Mouse (Mus musculus) intestine, postnatal 0 days (tissue): ENCODE measurements around the gene Bcan. TPM values are rescaled to one million over a fixed set of nuclear protein-coding genes. Genes with fewer than 3 reads are reported as not detected.
A peak's percentile ranks its signal among the peaks of the same experiment; 100 is the strongest.

ENCODE experiments used
- ATAC-seq: fragments of 200-750 bp; cut with Nextera tagmentation; 2 replicates; pipeline ENCODE4 v1.8.0; 2017; ENCODE audit warnings: mild to moderate bottlenecking, moderate TSS enrichment, moderate library complexity
- H3K27ac ChIP-seq: fragments of 300-500 bp; sonication (generic); 2 replicates; pipeline ENCODE4 v1.5.1; 2014; ENCODE audit warnings: mild to moderate bottlenecking, low read depth, low read length, moderate library complexity
- H3K27me3 ChIP-seq: fragments of 300-500 bp; sonication (generic); replicated peaks from 2 replicates; pipeline ENCODE4 v1.6.1; 2014; ENCODE audit warnings: low read length, mixed read lengths; ENCODE audit not compliant: control insufficient read depth, insufficient read depth
- H3K36me3 ChIP-seq: fragments of 300-500 bp; sonication (generic); 2 replicates; pipeline ENCODE4 v1.6.1; 2014; ENCODE audit warnings: mild to moderate bottlenecking, moderate library complexity; ENCODE audit not compliant: control insufficient read depth, insufficient read depth
- H3K4me1 ChIP-seq: fragments of 300-500 bp; sonication (generic); replicated peaks from 2 replicates; pipeline ENCODE4 v1.6.1; 2014; ENCODE audit warnings: antibody characterized with exemption, low read length, mixed read lengths; ENCODE audit not compliant: control insufficient read depth, insufficient read depth
- H3K4me2 ChIP-seq: fragments of 300-500 bp; sonication (generic); replicated peaks from 2 replicates; pipeline ENCODE4 v1.6.1; 2014; ENCODE audit warnings: low read depth, mild to moderate bottlenecking, moderate library complexity
- H3K4me3 ChIP-seq: fragments of 300-500 bp; sonication (generic); 2 replicates; pipeline ENCODE4 v1.5.1; 2014; ENCODE audit warnings: low read depth, low read length
- H3K9ac ChIP-seq: fragments of 300-500 bp; sonication (generic); 2 replicates; pipeline ENCODE4 v1.6.1; 2014; ENCODE audit warnings: mild to moderate bottlenecking, low read depth, low read length
- H3K9me3 ChIP-seq: fragments of 300-500 bp; sonication (generic); 2 replicates; pipeline ENCODE4 v1.6.1; 2016; ENCODE audit warnings: mixed run types; ENCODE audit not compliant: control insufficient read depth
- CTCF ChIP-seq: sonication (generic); IDR thresholded peaks from 2 replicates; pipeline ENCODE4 v1.5.1; 2016; ENCODE audit warnings: low read depth, mild to moderate bottlenecking, control low read depth, antibody characterized with exemption, moderate library complexity
- WGBS: fragments of 180-500 bp; shearing (Covaris S2); extraction: QIAGEN DNeasy Blood & Tissue Kit; methylation state at CpG from one replicate; pipeline ENCODE4 v1.1.7; 2014; 5-methylcytosine and 5-hydroxymethylcytosine counted together
- polyA plus RNA-seq: library from polyadenylated mRNA; unstranded; fragments of >200 nt; fragmentation: Nextera tagmentation; extraction: Ambion mirVana; gene quantifications from 2 replicates; pipeline ENCODE4 v1.2.1, GENCODE M21; 2015

The Bcan gene
- polyA plus RNA-seq, 1 experiment from 2014 or later = 0.17 TPM

DNA sequence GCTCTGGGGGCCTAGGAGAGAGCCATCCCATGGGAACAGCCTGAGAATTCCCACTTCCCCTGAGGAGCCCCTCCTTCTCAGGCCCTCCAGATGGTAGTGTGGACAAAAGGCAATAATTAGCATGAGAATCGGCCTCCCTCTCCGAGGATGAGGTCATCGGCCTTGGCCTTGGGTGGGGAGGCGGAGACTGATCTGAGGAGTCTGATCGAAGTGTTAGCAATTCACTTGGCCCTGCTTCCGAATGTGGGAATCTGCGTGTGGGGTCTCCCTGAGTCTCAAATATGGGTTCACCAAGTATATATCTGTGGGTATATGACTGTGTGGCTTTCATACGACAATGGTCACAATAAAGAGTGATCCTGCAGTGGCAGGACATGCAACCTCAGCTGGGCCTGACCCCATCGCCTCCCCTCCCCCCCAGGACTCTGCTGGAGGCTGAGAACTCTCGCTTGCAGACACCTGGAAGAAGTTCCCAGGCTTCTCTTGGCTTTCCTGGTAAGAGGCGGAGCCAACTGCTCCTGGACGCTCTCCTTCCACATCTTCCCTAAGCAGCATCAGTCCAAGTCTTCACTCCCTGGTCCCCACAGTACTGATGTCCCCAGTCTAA is 25.5 kb downstream of the Bcan start:
- Histone ChIP-seq H3K27ac (no peak overlapping the region), H3K9me3 (no peaks in the 10 kb centered on the region), H3K36me3 (peaks cover 21% of the 10 kb centered on the region), H3K4me3 (0 out of 2 replicates have a peak overlapping the region, but pooled peaks have one; percentile 4), H3K4me2 (peak overlapping the region; percentile 78), H3K9ac (no peak overlapping the region), H3K27me3 (0 out of 2 replicates have a peak, but pooled peaks cover 12% of the 10 kb centered on the region), H3K4me1 (peaks cover 21% of the 10 kb centered on the region)
- WGBS = 40% methylated on average over 12 of the region's 12 CpGs
- no peak for ATAC-seq
- no peak for TF ChIP-seq CTCF

DNA sequence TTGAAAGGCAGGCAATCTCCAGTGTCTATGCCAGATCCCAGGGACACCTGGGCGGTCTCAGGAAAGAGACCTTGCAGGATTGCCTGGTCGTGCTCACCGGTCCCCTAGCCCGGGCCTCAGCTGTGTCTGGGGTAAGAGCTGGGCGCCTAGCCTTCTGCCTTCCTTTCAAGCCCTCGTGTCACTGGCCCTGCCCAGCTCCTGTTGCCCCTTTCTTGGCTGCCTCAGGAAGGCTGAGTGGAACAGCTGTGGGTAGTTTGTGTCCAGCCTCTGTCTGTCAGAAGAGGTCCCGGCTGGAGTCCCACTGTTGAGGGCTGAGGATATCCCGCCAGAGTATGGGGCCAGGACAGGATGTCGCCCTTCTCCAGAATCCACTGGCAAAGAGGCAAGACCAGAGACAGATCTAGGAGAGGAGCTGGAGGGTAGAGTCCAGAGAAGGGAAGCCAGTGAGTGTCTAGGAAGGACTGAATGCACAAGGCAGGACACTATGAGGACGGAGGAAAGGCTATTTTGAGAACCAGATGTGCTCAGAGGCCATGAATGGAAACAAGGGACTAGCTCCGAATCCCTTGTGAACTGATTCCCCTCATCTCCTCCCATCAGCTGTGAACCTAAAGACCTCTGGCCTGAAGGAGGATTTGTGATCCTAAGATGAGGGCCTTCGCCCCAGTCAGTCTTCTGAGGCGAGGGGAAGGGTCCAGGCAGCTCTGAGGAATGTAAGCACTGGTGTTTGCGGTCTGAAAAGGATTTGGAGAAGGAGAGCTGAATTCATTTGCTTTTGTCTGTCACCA is 26.2 kb downstream of the Bcan start:
- Histone ChIP-seq H3K9ac (no peak overlapping the region), H3K4me2 (peak overlapping the region; percentile 78), H3K27me3 (0 out of 2 replicates have a peak, but pooled peaks cover 12% of the 10 kb centered on the region), H3K27ac (no peak overlapping the region; the same call in 1 of the 2 replicates), H3K4me1 (peaks cover 21% of the 10 kb centered on the region), H3K4me3 (peak overlapping the region; percentile 4; the same call in 1 of the 2 replicates), H3K36me3 (peaks cover 21% of the 10 kb centered on the region), H3K9me3 (no peaks in the 10 kb centered on the region)
- WGBS = 60% methylated on average over 14 of the region's 14 CpGs
- TF ChIP-seq CTCF = no peak
- no peak for ATAC-seq

DNA sequence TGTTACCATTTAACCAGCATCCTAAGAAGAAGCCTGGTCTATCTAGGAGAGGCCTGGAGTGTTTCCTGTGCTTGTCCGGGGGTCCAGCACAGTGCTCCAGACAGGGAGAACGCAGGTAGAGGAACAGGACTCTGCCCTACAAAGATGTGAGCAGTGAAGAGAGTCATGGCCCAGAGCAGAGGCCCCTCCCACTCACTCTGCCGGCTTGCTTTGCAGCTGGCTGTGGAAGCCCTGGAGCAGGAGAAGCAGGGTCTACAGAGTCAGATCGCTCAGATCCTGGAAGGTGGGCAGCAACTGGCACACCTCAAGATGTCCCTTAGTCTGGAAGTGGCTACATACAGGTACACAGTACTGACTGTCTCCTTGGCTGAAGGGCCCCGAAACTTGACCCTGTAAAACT is 27.3 kb downstream of the Bcan start:
- peak overlapping the region; percentile 37; the same call in 1 of the 2 replicates for H3K9ac ChIP-seq
- no peak for ATAC-seq
- 25% methylated on average over 5 of the region's 5 CpGs for WGBS

DNA sequence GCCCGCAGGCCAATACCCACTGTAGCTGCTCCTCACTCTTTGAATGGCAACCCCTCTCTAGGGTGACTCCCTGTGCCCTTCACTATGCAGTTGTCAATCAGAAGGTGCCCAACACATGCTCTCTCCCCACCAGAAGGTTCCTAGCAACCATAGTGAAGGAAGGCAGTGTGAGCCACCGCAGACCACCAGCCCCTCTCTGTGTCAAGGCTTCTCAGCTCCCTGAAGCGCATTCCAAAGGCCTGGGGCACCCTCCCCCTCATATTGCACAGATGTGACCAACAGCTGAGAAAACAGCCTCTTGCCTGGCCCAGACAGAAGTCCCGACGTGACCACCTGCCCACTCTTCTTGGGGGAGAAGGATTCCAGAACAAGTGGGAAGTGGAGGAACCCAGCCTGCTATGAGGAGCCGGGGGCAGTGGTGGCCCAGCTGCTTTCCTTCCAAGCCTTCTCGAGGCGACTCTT is 27.8 kb downstream of the Bcan start:
- Histone ChIP-seq H3K9me3 (no peaks in the 10 kb centered on the region), H3K27ac (no peak overlapping the region)
- TF ChIP-seq CTCF = no peak

More for the DNA sequence above, 27.3 kb downstream of the Bcan start:
- Histone ChIP-seq H3K9me3 (no peaks in the 10 kb centered on the region), H3K4me1 (peaks cover 21% of the 10 kb centered on the region), H3K4me2 (peak overlapping the region; percentile 78), H3K27me3 (0 out of 2 replicates have a peak, but pooled peaks cover 12% of the 10 kb centered on the region), H3K36me3 (peaks cover 21% of the 10 kb centered on the region), H3K4me3 (peak overlapping the region; percentile 52), H3K27ac (no peak overlapping the region)
- no peak for TF ChIP-seq CTCF

DNA sequence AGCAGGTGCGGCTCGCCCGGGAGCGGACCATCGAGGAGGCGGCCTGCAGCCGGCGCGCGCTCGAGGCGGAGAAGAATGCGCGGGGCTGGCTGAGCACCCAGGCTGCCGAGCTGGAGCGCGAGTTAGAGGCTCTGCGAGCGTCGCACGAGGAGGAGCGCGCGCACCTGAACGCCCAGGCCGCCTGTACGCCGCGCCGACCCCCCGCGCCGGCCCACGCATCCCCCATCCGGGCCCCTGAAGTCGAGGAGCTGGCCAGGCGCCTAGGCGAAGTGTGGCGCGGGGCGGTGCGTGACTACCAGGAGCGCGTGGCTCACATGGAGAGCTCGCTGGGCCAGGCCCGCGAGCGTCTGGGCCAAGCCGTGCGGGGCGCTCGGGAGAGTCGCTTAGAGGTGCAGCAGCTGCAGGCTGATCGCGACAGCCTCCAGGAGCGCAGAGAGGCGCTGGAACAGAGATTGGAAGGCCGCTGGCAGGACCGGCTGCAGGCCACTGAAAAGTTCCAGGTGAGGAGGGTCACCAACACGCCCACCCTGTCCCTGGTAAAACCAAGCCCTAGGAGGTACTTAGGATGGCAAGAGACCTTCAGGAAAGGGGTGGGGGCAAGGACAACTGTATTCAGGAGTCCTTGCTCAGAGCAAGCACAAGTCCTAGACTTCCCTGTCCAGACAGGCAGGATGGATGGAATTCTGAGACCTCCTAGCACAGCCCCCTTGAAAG is 28.4 kb downstream of the Bcan start:
- Histone ChIP-seq H3K4me1 (peaks cover 21% of the 10 kb centered on the region), H3K36me3 (peaks cover 11% of the 10 kb centered on the region), H3K4me3 (peak overlapping the region; percentile 52), H3K9me3 (no peaks in the 10 kb centered on the region), H3K27ac (0 out of 2 replicates have a peak overlapping the region, but pooled peaks have one; percentile 41), H3K9ac (peak overlapping the region; percentile 62), H3K27me3 (0 out of 2 replicates have a peak, but pooled peaks cover 12% of the 10 kb centered on the region), H3K4me2 (peak overlapping the region; percentile 78)
- TF ChIP-seq CTCF = no peak
- WGBS = under 1% methylated on average over 48 of the region's 60 CpGs
- ATAC-seq = peak; percentile 18

More for the DNA sequence above, 27.8 kb downstream of the Bcan start:
- H3K27me3 ChIP-seq = 0 out of 2 replicates have a peak, but pooled peaks cover 12% of the 10 kb centered on the region
- peak overlapping the region; percentile 52 for H3K4me3 ChIP-seq
- ATAC-seq = no peak
- H3K9ac ChIP-seq = peak overlapping the region; percentile 62; the same call in 1 of the 2 replicates
- 31% methylated on average over 8 of the region's 8 CpGs for WGBS
- H3K4me1 ChIP-seq = peaks cover 21% of the 10 kb centered on the region
- H3K4me2 ChIP-seq = peak overlapping the region; percentile 78
- peaks cover 17% of the 10 kb centered on the region for H3K36me3 ChIP-seq
